Mouse (Mus musculus) myocyte (in vitro differentiated cells): ENCODE results near the gene Atp2a1.

Experiments
- CEBPB ChIP-seq: IDR thresholded peaks from 2 replicates; pipeline ENCODE4 v1.6.1; 2011; ENCODE audit warnings: mild to moderate bottlenecking, moderate library complexity; ENCODE audit not compliant: poor library complexity, insufficient read depth, severe bottlenecking
- POLR2A ChIP-seq: IDR thresholded peaks from one replicate; pipeline ENCODE4 v1.6.1; 2011; ENCODE audit warnings: low read depth, mild to moderate bottlenecking, control low read depth, moderate library complexity; ENCODE audit not compliant: insufficient read length
- TCF12 ChIP-seq: IDR thresholded peaks from one replicate; pipeline ENCODE4 v1.6.1; 2011; ENCODE audit warnings: mild to moderate bottlenecking, control low read depth; ENCODE audit not compliant: poor library complexity, insufficient read depth, severe bottlenecking
- TCF3 ChIP-seq: IDR thresholded peaks from one replicate; pipeline ENCODE4 v1.6.1; 2011; ENCODE audit warnings: low read depth, control low read depth; ENCODE audit not compliant: insufficient read length
- USF1 ChIP-seq: IDR thresholded peaks from one replicate; pipeline ENCODE4 v1.6.1; 2011; ENCODE audit warnings: low read depth, mild to moderate bottlenecking, control low read depth, moderate library complexity

GRCm38 (mm10) chr7:126474486-126474955 lies 11.6 kb upstream of the Atp2a1 start:
- TF ChIP-seq POLR2A (peak; percentile 56), TCF12 (no peak), USF1 (no peak), TCF3 (no peak), CEBPB (no peak)
